Mouse (Mus musculus) limb, embryonic 14.5 days (tissue): ENCODE measurements around the gene Usp22. TPM values are rescaled to one million over a fixed set of nuclear protein-coding genes. Genes with fewer than 3 reads are reported as not detected.

Experiments used
- ATAC-seq: fragments of 200-750 bp; cut with Nextera tagmentation; 2 replicates; pipeline ENCODE4 v1.8.0; 2017; ENCODE audit warnings: low read depth, moderate number of reproducible peaks, moderate TSS enrichment; ENCODE audit not compliant: low FRiP score
- DNase-seq: peaks from one replicate; pipeline ENCODE4 v3.0.0-alpha.2; 2015; ENCODE audit warnings: low spot score
- H3K27ac ChIP-seq: fragments of 300-500 bp; sonication (generic); replicated peaks from 2 replicates; pipeline ENCODE4 v1.5.1; 2014; ENCODE audit warnings: low read depth, mild to moderate bottlenecking, low read length, moderate library complexity, mixed read lengths
- H3K27me3 ChIP-seq: fragments of 300-500 bp; sonication (generic); 2 replicates; pipeline ENCODE4 v1.6.1; 2014; ENCODE audit warnings: low read length, mixed read lengths; ENCODE audit not compliant: control insufficient read depth, insufficient read depth
- H3K36me3 ChIP-seq: fragments of 300-500 bp; sonication (generic); 2 replicates; pipeline ENCODE4 v1.6.1; 2014; ENCODE audit warnings: mild to moderate bottlenecking, low read length, moderate library complexity, mixed read lengths; ENCODE audit not compliant: control insufficient read depth, insufficient read depth
- H3K4me1 ChIP-seq: fragments of 300-500 bp; sonication (generic); 2 replicates; pipeline ENCODE4 v1.6.1; 2014; ENCODE audit warnings: antibody characterized with exemption, low read length, mixed read lengths; ENCODE audit not compliant: control insufficient read depth, insufficient read depth
- H3K4me2 ChIP-seq: fragments of 300-500 bp; sonication (generic); replicated peaks from 2 replicates; pipeline ENCODE4 v1.6.1; 2014; ENCODE audit warnings: low read depth, mild to moderate bottlenecking, low read length, moderate library complexity; ENCODE audit not compliant: severe bottlenecking
- H3K4me3 ChIP-seq: fragments of 300-500 bp; sonication (generic); replicated peaks from 2 replicates; pipeline ENCODE4 v1.5.1; 2014; ENCODE audit warnings: low read length
- H3K9ac ChIP-seq: fragments of 300-500 bp; sonication (generic); 2 replicates; pipeline ENCODE4 v1.6.1; 2014; ENCODE audit warnings: mild to moderate bottlenecking, low read depth, low read length, moderate library complexity; ENCODE audit not compliant: severe bottlenecking
- H3K9me3 ChIP-seq: fragments of 300-500 bp; sonication (generic); 2 replicates; pipeline ENCODE4 v1.6.1; 2016; ENCODE audit warnings: low read length; ENCODE audit not compliant: control insufficient read depth
- POLR2A ChIP-seq: fragments of 200-500 bp; IDR thresholded peaks from 2 replicates; pipeline ENCODE4 v1.8.0; 2012; ENCODE audit warnings: inconsistent platforms, mild to moderate bottlenecking, moderate library complexity, borderline replicate concordance; ENCODE audit not compliant: insufficient read depth, insufficient read length; ENCODE audit errors: extremely low read depth
- WGBS: fragments of 180-500 bp; shearing (Covaris S2); extraction: QIAGEN DNeasy Blood & Tissue Kit; methylation state at CpG from one replicate; pipeline ENCODE4 v1.1.7; 2014; 5-methylcytosine and 5-hydroxymethylcytosine counted together
- polyA plus RNA-seq, 2 experiments: library from polyadenylated mRNA; depleted of rRNA in 1 of 2; stranded (reverse) in 1 of 2; unstranded in 1 of 2; fragments of >200 nt; fragmentation: Nextera tagmentation in 1 of 2; extraction: Ambion mirVana in 1 of 2; gene quantifications; 2 replicates each; pipeline versions ENCODE4 v1.2.1 to v1.2.3; 2012 to 2014

Gene Usp22
- polyA plus RNA-seq, 2 experiments = 123 to 174 TPM

- no peak overlapping the region; the same call in 1 of the 2 replicates for H3K4me2 ChIP-seq
- H3K9ac ChIP-seq = no peak overlapping the region
- H3K36me3 ChIP-seq = no peaks in the 10 kb centered on the region
- ATAC-seq (peak; percentile 94), DNase-seq (peak; percentile 94)
- no peak for TF ChIP-seq POLR2A
- H3K4me1 ChIP-seq = no peaks in the 10 kb centered on the region
- no peak overlapping the region for H3K27ac ChIP-seq
- no peak overlapping the region for H3K4me3 ChIP-seq
- no peaks in the 10 kb centered on the region for H3K9me3 ChIP-seq
- WGBS = 19% methylated on average over 20 of the region's 20 CpGs
- H3K27me3 ChIP-seq = no peaks in the 10 kb centered on the region
Observed at GRCm38 (mm10) chr11:61104241-61104901, 70.5 kb downstream of the Usp22 start.

- no peak for TF ChIP-seq POLR2A
- H3K27me3 ChIP-seq = no peaks in the 10 kb centered on the region
- no peaks in the 10 kb centered on the region for H3K4me1 ChIP-seq
- H3K9ac ChIP-seq = no peak overlapping the region
- ATAC-seq (no peak), DNase-seq (no peak)
- no peak overlapping the region for H3K4me3 ChIP-seq
- no peaks in the 10 kb centered on the region for H3K36me3 ChIP-seq
- no peak overlapping the region for H3K27ac ChIP-seq
- 74% methylated on average over 12 of the region's 13 CpGs for WGBS
- no peaks in the 10 kb centered on the region for H3K9me3 ChIP-seq
- no peak overlapping the region for H3K4me2 ChIP-seq
Observed at GRCm38 (mm10) chr11:61102397-61103339, 72.2 kb downstream of the Usp22 start.

Other genes with a start within 250 kb of the Usp22 start
- 34.3 and 52.1 TPM in 2 replicates for gene Map2k3, start 243.0 kb downstream of the Usp22 start, polyA plus RNA-seq (2012; rRNA removed)
- 76.4 and 83.1 TPM in 2 replicates for gene Map2k3, start 243.0 kb downstream of the Usp22 start, polyA plus RNA-seq (2014; fragmentation: Nextera tagmentation; extraction: Ambion mirVana)
- gene Kcnj12, start 152.5 kb downstream of the Usp22 start, polyA plus RNA-seq (2012; rRNA removed) = 0.47 and 0.55 TPM in 2 replicates
- gene Kcnj12, start 152.5 kb downstream of the Usp22 start, polyA plus RNA-seq (2014; fragmentation: Nextera tagmentation; extraction: Ambion mirVana) = 0.14 and 0.62 TPM in 2 replicates
- gene Tnfrsf13b, start 48.3 kb downstream of the Usp22 start, polyA plus RNA-seq (2012; rRNA removed) = 3.8 and 5.1 TPM in 2 replicates
- 2.2 and 3.6 TPM in 2 replicates for gene Tnfrsf13b, start 48.3 kb downstream of the Usp22 start, polyA plus RNA-seq (2014; fragmentation: Nextera tagmentation; extraction: Ambion mirVana)
- gene Aldh3a1, start 32.5 kb upstream of the Usp22 start, polyA plus RNA-seq (2012; rRNA removed) = 0.47 and 0.55 TPM in 2 replicates
- gene Aldh3a1, start 32.5 kb upstream of the Usp22 start, polyA plus RNA-seq (2014; fragmentation: Nextera tagmentation; extraction: Ambion mirVana) = 0.47 and 0.70 TPM in 2 replicates
- gene Aldh3a2, start 92.4 kb upstream of the Usp22 start, polyA plus RNA-seq (2012; rRNA removed) = 33.2 and 35.5 TPM in 2 replicates
- 33.5 and 34.4 TPM in 2 replicates for gene Aldh3a2, start 92.4 kb upstream of the Usp22 start, polyA plus RNA-seq (2014; fragmentation: Nextera tagmentation; extraction: Ambion mirVana)
- gene Slc47a2, start 167.8 kb upstream of the Usp22 start, polyA plus RNA-seq (2012; rRNA removed) = 0.17 and 0.19 TPM in 2 replicates
- gene Slc47a2, start 167.8 kb upstream of the Usp22 start, polyA plus RNA-seq (2014; fragmentation: Nextera tagmentation; extraction: Ambion mirVana) = 0.10 TPM in 1 of 2 replicates, not detected in the other
- 0.82 and 0.91 TPM in 2 replicates for gene Slc47a1, start 203.3 kb upstream of the Usp22 start, polyA plus RNA-seq (2012; rRNA removed)
- gene Slc47a1, start 203.3 kb upstream of the Usp22 start, polyA plus RNA-seq (2014; fragmentation: Nextera tagmentation; extraction: Ambion mirVana) = 0.65 and 0.86 TPM in 2 replicates